Mouse (Mus musculus): ENCODE data around the gene Gm28308.

DNA sequence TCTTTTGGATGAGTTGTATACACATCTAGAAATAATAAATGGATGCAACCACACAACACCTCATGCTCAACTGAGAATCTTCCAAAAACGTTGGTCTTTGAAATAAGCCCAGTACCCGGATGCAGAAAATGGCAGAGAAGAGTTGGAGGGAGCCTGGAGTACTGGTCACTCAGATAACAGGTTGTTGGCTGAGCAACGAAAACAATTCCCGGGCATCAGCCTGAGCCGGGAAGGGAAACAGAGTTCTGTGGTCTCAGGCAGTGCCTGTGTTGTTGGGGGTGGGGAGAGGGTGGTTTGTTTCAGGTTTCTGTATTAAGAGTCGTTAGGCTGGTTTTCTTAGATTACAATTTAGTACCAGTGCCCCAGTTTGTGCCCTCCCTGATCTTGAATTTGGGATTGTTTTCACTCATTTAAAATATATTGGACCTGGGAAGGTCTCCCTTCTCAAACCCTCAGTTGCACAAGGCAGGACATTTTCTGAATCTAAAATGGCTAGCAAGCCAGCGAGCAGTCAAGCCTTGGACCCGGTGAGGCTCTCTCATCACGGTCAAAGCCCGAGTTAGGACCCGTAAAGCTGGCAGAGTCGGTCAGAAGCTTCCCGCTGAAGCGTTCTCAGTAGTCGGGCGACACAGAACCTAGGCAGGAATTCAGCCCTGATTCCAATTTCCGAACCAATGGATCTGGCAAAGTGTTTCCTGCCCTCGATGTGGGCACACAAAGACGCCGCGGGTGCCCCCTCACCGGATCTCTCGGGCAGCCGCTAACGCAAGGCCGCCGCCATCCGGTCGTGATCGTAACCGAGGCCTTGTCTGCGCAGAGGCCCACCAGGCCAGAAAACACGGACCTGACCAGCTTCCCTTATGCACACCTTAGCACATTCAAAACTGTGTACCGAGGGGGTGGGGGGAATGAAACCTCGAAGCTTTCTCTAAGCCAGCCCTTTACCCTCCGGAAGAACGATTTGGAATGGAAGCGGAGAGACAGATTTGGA, 15.6 kb upstream of the Gm28308 start:
- no peak for TF ChIP-seq USF2 (IDR thresholded peaks at IDR 0.05; ENCODE audit: borderline replicate concordance in 1 of 2, insufficient read depth in 1 of 2, low read depth in 1 of 2, low read length in 2 of 2)
- no peak for TF ChIP-seq TAL1 (IDR thresholded peaks at IDR 0.05; ENCODE audit: low read length)
- TF ChIP-seq CTCF (IDR thresholded peaks at IDR 0.05 in 2 of 3, conservative IDR thresholded peaks at IDR 0.05 in 1 of 3; ENCODE audit: control insufficient read depth in 1 of 3, insufficient read depth in 1 of 3, low read depth in 2 of 3, low read length in 3 of 3, poor library complexity in 1 of 3, severe bottlenecking in 1 of 3), result no peak
- TF ChIP-seq EP300 (IDR thresholded peaks at IDR 0.05; ENCODE audit: low read depth in 1 of 2, low read length in 2 of 2), result no peak
- no peak for TF ChIP-seq MEF2A (IDR thresholded peaks at IDR 0.05; ENCODE audit: extremely low read depth, insufficient replicate concordance, low read depth, low read length, poor library complexity, severe bottlenecking)
- TF ChIP-seq E2F4 (IDR thresholded peaks at IDR 0.05; ENCODE audit: borderline replicate concordance, low read depth, low read length), result no peak
- no peak for TF ChIP-seq POLR2A (IDR thresholded peaks at IDR 0.05; ENCODE audit: control insufficient read depth in 1 of 2, insufficient read depth in 1 of 2, low read depth in 1 of 2, low read length in 2 of 2, poor library complexity in 1 of 2)
- TF ChIP-seq USF1 (IDR thresholded peaks at IDR 0.05; ENCODE audit: low read depth, low read length), result no peak
- no peak for TF ChIP-seq UBTF (IDR thresholded peaks at IDR 0.05; ENCODE audit: borderline replicate concordance, insufficient read depth, low read depth, low read length)
